Mouse (Mus musculus) myocyte (in vitro differentiated cells): ENCODE data around the gene Basp1. TPM values are rescaled to one million over a fixed set of nuclear protein-coding genes. Genes with fewer than 3 reads are reported as not detected.

Experiments
- H3K27me3 ChIP-seq: one replicate; pipeline ENCODE4 v1.6.1; 2011; ENCODE audit not compliant: control insufficient read depth, insufficient read depth, insufficient read length
- H3K36me3 ChIP-seq: one replicate; pipeline ENCODE4 v1.6.1; 2011; ENCODE audit not compliant: control insufficient read depth, insufficient read depth
- H3K4me2 ChIP-seq: one replicate; pipeline ENCODE4 v1.6.1; 2011; ENCODE audit warnings: low read depth, control low read depth
- H3K4me3 ChIP-seq: one replicate; pipeline ENCODE4 v1.5.1; 2011; ENCODE audit warnings: mild to moderate bottlenecking, control low read depth, moderate library complexity
- H3K79me2 ChIP-seq: one replicate; pipeline ENCODE4 v1.6.1; 2011; ENCODE audit not compliant: control insufficient read depth, insufficient read depth
- H3ac ChIP-seq: one replicate; pipeline ENCODE4 v1.6.1; 2011; ENCODE audit not compliant: control insufficient read depth, insufficient read length
- CEBPB ChIP-seq: IDR thresholded peaks from 2 replicates; pipeline ENCODE4 v1.6.1; 2011; ENCODE audit warnings: mild to moderate bottlenecking, moderate library complexity; ENCODE audit not compliant: poor library complexity, insufficient read depth, severe bottlenecking
- E2F4 ChIP-seq: IDR thresholded peaks from one replicate; pipeline ENCODE4 v1.6.1; 2011; ENCODE audit warnings: mild to moderate bottlenecking, control low read depth, moderate library complexity; ENCODE audit not compliant: insufficient read depth
- MAX ChIP-seq: IDR thresholded peaks from one replicate; pipeline ENCODE4 v1.6.1; 2011; ENCODE audit warnings: low read depth, mild to moderate bottlenecking, control low read depth
- MYOD1 ChIP-seq, 3 experiments: IDR thresholded peaks; one replicate each; pipeline ENCODE4 v1.6.1; 2011; ENCODE audit warnings: control low read depth in 2 of 3, low read depth in 2 of 3, mild to moderate bottlenecking in 2 of 3, moderate library complexity in 1 of 3; ENCODE audit not compliant: insufficient read length in 2 of 3, control insufficient read depth in 1 of 3
- MYOG ChIP-seq, 3 experiments: IDR thresholded peaks; one replicate each; pipeline ENCODE4 v1.6.1; 2011; ENCODE audit warnings: control low read depth in 2 of 3, low read depth in 2 of 3, mild to moderate bottlenecking in 2 of 3; ENCODE audit not compliant: insufficient read length in 2 of 3, control insufficient read depth in 1 of 3, insufficient read depth in 1 of 3
- POLR2A ChIP-seq: IDR thresholded peaks from one replicate; pipeline ENCODE4 v1.6.1; 2011; ENCODE audit warnings: low read depth, mild to moderate bottlenecking, control low read depth, moderate library complexity; ENCODE audit not compliant: insufficient read length
- POLR2AphosphoS2 ChIP-seq: IDR thresholded peaks from one replicate; pipeline ENCODE4 v1.6.1; 2011; ENCODE audit warnings: low read depth, control low read depth; ENCODE audit not compliant: insufficient read length
- REST ChIP-seq: IDR thresholded peaks from one replicate; pipeline ENCODE4 v1.6.1; 2011; ENCODE audit warnings: mild to moderate bottlenecking, control low read depth, moderate library complexity; ENCODE audit not compliant: insufficient read depth, insufficient read length
- SRF ChIP-seq: IDR thresholded peaks from one replicate; pipeline ENCODE4 v1.6.1; 2011; ENCODE audit warnings: low read depth; ENCODE audit not compliant: control insufficient read depth, insufficient read length
- TCF12 ChIP-seq: IDR thresholded peaks from one replicate; pipeline ENCODE4 v1.6.1; 2011; ENCODE audit warnings: mild to moderate bottlenecking, control low read depth; ENCODE audit not compliant: poor library complexity, insufficient read depth, severe bottlenecking
- TCF3 ChIP-seq: IDR thresholded peaks from one replicate; pipeline ENCODE4 v1.6.1; 2011; ENCODE audit warnings: low read depth, control low read depth; ENCODE audit not compliant: insufficient read length
- USF1 ChIP-seq: IDR thresholded peaks from one replicate; pipeline ENCODE4 v1.6.1; 2011; ENCODE audit warnings: low read depth, mild to moderate bottlenecking, control low read depth, moderate library complexity
- polyA plus RNA-seq: library from polyadenylated mRNA; unstranded; fragments of >200 nt; fragmentation: generic; extraction: Trizol; gene quantifications from one replicate; pipeline ENCODE4 v1.2.1, GENCODE M21; 2012; ENCODE audit warnings: missing spikeins

The Basp1 gene
- polyA plus RNA-seq, 1 experiment: 103 TPM

- TF ChIP-seq REST: no peak
- no peak for TF ChIP-seq MAX
- TF ChIP-seq MYOD1 (IDR thresholded peaks at IDR 0.05; ENCODE audit: control insufficient read depth in 1 of 3, insufficient read length in 2 of 3, low read depth in 2 of 3): no peak
- TF ChIP-seq E2F4: no peak
- TF ChIP-seq POLR2AphosphoS2: no peak
- TF ChIP-seq USF1: no peak
- no peak for TF ChIP-seq TCF12
- TF ChIP-seq POLR2A: no peak
- TF ChIP-seq SRF: no peak
- TF ChIP-seq CEBPB: no peak
These were observed 753 bp downstream of the Basp1 start for GRCm38 (mm10) chr15:25412761-25413261.

GRCm38 (mm10) chr15:25412171-25412641 lies 1.4 kb downstream of the Basp1 start:
- peak overlapping the region; percentile 80 for H3K4me2 ChIP-seq
- H3ac ChIP-seq: peak overlapping the region; percentile 88
- peaks cover 61% of the 10 kb centered on the region for H3K79me2 ChIP-seq
- no peaks in the 10 kb centered on the region for H3K27me3 ChIP-seq
- TF ChIP-seq TCF3 (no peak), POLR2A (peak; percentile 39), POLR2AphosphoS2 (peak; percentile 34), SRF (peak; percentile 13)
- peaks cover 8% of the 10 kb centered on the region for H3K36me3 ChIP-seq
- peak overlapping the region; percentile 94 for H3K4me3 ChIP-seq

More at GRCm38 (mm10) chr15:25412761-25413261, 753 bp downstream of the Basp1 start:
- Histone ChIP-seq H3K4me3 (peak overlapping the region; percentile 94), H3K36me3 (peaks cover 8% of the 10 kb centered on the region), H3K4me2 (peak overlapping the region; percentile 80), H3K79me2 (peaks cover 55% of the 10 kb centered on the region), H3K27me3 (no peaks in the 10 kb centered on the region), H3ac (peak overlapping the region; percentile 88)

- TF ChIP-seq MAX (no peak), POLR2A (no peak), MYOD1 (IDR thresholded peaks at IDR 0.05; ENCODE audit: control insufficient read depth in 1 of 3, insufficient read length in 2 of 3, low read depth in 2 of 3) (no peak), POLR2AphosphoS2 (no peak), TCF3 (no peak), E2F4 (no peak), MYOG (IDR thresholded peaks at IDR 0.05; ENCODE audit: control insufficient read depth in 1 of 3, insufficient read depth in 1 of 3, insufficient read length in 2 of 3, low read depth in 2 of 3) (no peak)
These were observed 2.1 kb downstream of the Basp1 start for GRCm38 (mm10) chr15:25411461-25411860.

GRCm38 (mm10) chr15:25405926-25406325 lies 7.6 kb downstream of the Basp1 start:
- Histone ChIP-seq H3K36me3 (peaks cover 33% of the 10 kb centered on the region), H3K79me2 (peaks cover 100% of the 10 kb centered on the region), H3K27me3 (no peaks in the 10 kb centered on the region), H3K4me2 (no peak overlapping the region), H3ac (no peak overlapping the region), H3K4me3 (no peak overlapping the region)
- TF ChIP-seq TCF12 (no peak), MYOG (IDR thresholded peaks at IDR 0.05; ENCODE audit: control insufficient read depth in 1 of 3, insufficient read depth in 1 of 3, insufficient read length in 2 of 3, low read depth in 2 of 3) (no peak)

More at GRCm38 (mm10) chr15:25411461-25411860, 2.1 kb downstream of the Basp1 start:
- no peaks in the 10 kb centered on the region for H3K27me3 ChIP-seq
- peak overlapping the region; percentile 94 for H3K4me3 ChIP-seq
- peak overlapping the region; percentile 80 for H3K4me2 ChIP-seq
- H3K36me3 ChIP-seq: peaks cover 8% of the 10 kb centered on the region
- H3ac ChIP-seq: no peak overlapping the region
- H3K79me2 ChIP-seq: peaks cover 69% of the 10 kb centered on the region

- no peak overlapping the region for H3ac ChIP-seq
- peaks cover 30% of the 10 kb centered on the region for H3K36me3 ChIP-seq
- H3K27me3 ChIP-seq: no peaks in the 10 kb centered on the region
- no peak overlapping the region for H3K4me2 ChIP-seq
- TF ChIP-seq POLR2AphosphoS2 (no peak), TCF3 (no peak), CEBPB (no peak), MAX (no peak), MYOD1 (IDR thresholded peaks at IDR 0.05; ENCODE audit: control insufficient read depth in 1 of 3, insufficient read length in 2 of 3, low read depth in 2 of 3) (no peak), POLR2A (no peak), E2F4 (no peak), MYOG (IDR thresholded peaks at IDR 0.05; ENCODE audit: control insufficient read depth in 1 of 3, insufficient read depth in 1 of 3, insufficient read length in 2 of 3, low read depth in 2 of 3) (no peak)
- no peak overlapping the region for H3K4me3 ChIP-seq
- H3K79me2 ChIP-seq: peaks cover 100% of the 10 kb centered on the region
These were observed 9.7 kb downstream of the Basp1 start for GRCm38 (mm10) chr15:25403879-25404278.
